In genomic region chr10:88584469-88584868, GRCm38 (mm10) we compare ENCODE assay signal across 13 mouse cellular contexts. TPM values are rescaled to one million over a fixed set of nuclear protein-coding genes. Genes with fewer than 3 reads are reported as not detected.
A peak's percentile ranks its signal among the peaks of the same experiment; 100 is the strongest.
DNase-seq lines count a peak whose midpoint lies in the region; ATAC-seq lines count a peak whose summit lies in the region.
"Had no signal": no experiment of that assay in that cellular context is flagged by ENCODE, and none has a peak within 500 bp of the region (broad histone marks: within the 10 kb centered on the region; RNA-seq: fewer than 3 reads in every experiment).

No protein-coding gene starts in this region.

- H3K4me2 ChIP-seq in liver, embryonic 11.5 days: no peak overlapping the region
- no peak overlapping the region for H3K4me2 ChIP-seq in heart, embryonic 11.5 days
- H3K4me2 ChIP-seq: heart, embryonic 12.5 days had no signal

- DNase-seq in left cerebral cortex, adult 11 months (ENCODE audit: low spot score): peak; percentile 4
- no peak for DNase-seq in left cerebral cortex, adult 8-10 months (ENCODE audit: low spot score in 2 of 2)
- DNase-seq in layer of hippocampus, adult 11-12 months (ENCODE audit: low spot score): peak; percentile 64
- peak; percentile 62 for DNase-seq in naive thymus-derived CD4-positive, alpha-beta T cell, adult 2 months (ENCODE audit: low read depth)
- peak; percentile 41 for DNase-seq in thymus, postnatal 14 days
- no peak for DNase-seq in cerebellum, adult 11-12 months
- DNase-seq in liver, embryonic 11.5 days (ENCODE audit: low spot score): no peak
- DNase-seq: cerebellum, postnatal 25 days; kidney, adult 18-20 months had no signal

- H3K27ac ChIP-seq in liver, embryonic 11.5 days (ENCODE audit: low read depth, low read length): no peak overlapping the region
- no peak overlapping the region for H3K27ac ChIP-seq in heart, embryonic 11.5 days (ENCODE audit: low read depth, low read length)

- no peaks in the 10 kb centered on the region for H3K27me3 ChIP-seq in liver, embryonic 11.5 days (replicated peaks; ENCODE audit: control insufficient read depth, insufficient read depth, low read length)
- no peaks in the 10 kb centered on the region for H3K27me3 ChIP-seq in heart, embryonic 11.5 days (ENCODE audit: control insufficient read depth, insufficient read depth, low read length)
- H3K27me3 ChIP-seq: heart, embryonic 12.5 days had no signal

- WGBS in liver, embryonic 11.5 days: 87% methylated on average over 11 of the region's 11 CpGs
- 90% methylated on average over 11 of the region's 11 CpGs for WGBS in heart, embryonic 11.5 days (ENCODE audit: insufficient replicate concordance)

- ATAC-seq in liver, embryonic 11.5 days (replicated peaks; ENCODE audit: low FRiP score): no peak
- ATAC-seq in heart, embryonic 11.5 days (replicated peaks; ENCODE audit: insufficient number of reproducible peaks, low FRiP score, low TSS enrichment): no peak

- no peaks in the 10 kb centered on the region for H3K36me3 ChIP-seq in liver, embryonic 11.5 days (ENCODE audit: control insufficient read depth, insufficient read depth, low read length)
- no peaks in the 10 kb centered on the region for H3K36me3 ChIP-seq in heart, embryonic 11.5 days (ENCODE audit: control insufficient read depth, insufficient read depth, low read length)
- H3K36me3 ChIP-seq: heart, embryonic 12.5 days had no signal

- H3K9me3 ChIP-seq in liver, embryonic 11.5 days (ENCODE audit: control insufficient read depth, low read length): no peaks in the 10 kb centered on the region
- no peaks in the 10 kb centered on the region for H3K9me3 ChIP-seq in heart, embryonic 11.5 days (replicated peaks; ENCODE audit: control insufficient read depth, low read length)
- H3K9me3 ChIP-seq: heart, embryonic 12.5 days had no signal

- H3K4me3 ChIP-seq in liver, embryonic 11.5 days (ENCODE audit: low read depth, low read length): no peak overlapping the region
- H3K4me3 ChIP-seq in heart, embryonic 11.5 days (ENCODE audit: low read depth, low read length): no peak overlapping the region
- H3K4me3 ChIP-seq: heart, embryonic 12.5 days had no signal

- H3K9ac ChIP-seq in liver, embryonic 11.5 days (ENCODE audit: low read depth, low read length): no peak overlapping the region
- H3K9ac ChIP-seq in heart, embryonic 11.5 days (ENCODE audit: low read depth, low read length): no peak overlapping the region
- H3K9ac ChIP-seq: heart, embryonic 12.5 days had no signal

- no peaks in the 10 kb centered on the region for H3K4me1 ChIP-seq in liver, embryonic 11.5 days (replicated peaks; ENCODE audit: control insufficient read depth, insufficient read depth, low read length)
- no peaks in the 10 kb centered on the region for H3K4me1 ChIP-seq in heart, embryonic 11.5 days (ENCODE audit: control insufficient read depth, insufficient read depth, low read length)
- H3K4me1 ChIP-seq: heart, embryonic 12.5 days had no signal

RNA-seq across cellular contexts. Expression of gene Mybpc1, which starts 20.5 kb away (rescaled TPM):
- total RNA-seq in left cerebral cortex, adult 8-10 months (2022): 1 to 10 TPM; 4.3 to 5.9 (median 5.4) TPM
- polyA plus RNA-seq in liver, embryonic 11.5 days (2014; fragmentation: Nextera tagmentation; extraction: Ambion mirVana): 0.10 and 1.1 TPM in 2 replicates
- polyA plus RNA-seq in heart, embryonic 11.5 days (2014; fragmentation: Nextera tagmentation; extraction: Ambion mirVana): 6.6 and 9.3 TPM in 2 replicates
- polyA plus RNA-seq: C2C12; liver, adult 2 months had no signal

Comparison
In these comparisons a context has a peak if more than half of its experiments do, and no peak if none do; other contexts are left out.
1. DNase-seq: peak in left cerebral cortex, adult 11 months (single experiment), layer of hippocampus, adult 11-12 months (single experiment), naive thymus-derived CD4-positive, alpha-beta T cell, adult 2 months (single experiment) and thymus, postnatal 14 days (single experiment); none in left cerebral cortex, adult 8-10 months (0 of 2), cerebellum, adult 11-12 months (single experiment) and liver, embryonic 11.5 days (single experiment).